Mouse (Mus musculus): ENCODE data around the gene Ccdc8.

Gene Ccdc8

DNA sequence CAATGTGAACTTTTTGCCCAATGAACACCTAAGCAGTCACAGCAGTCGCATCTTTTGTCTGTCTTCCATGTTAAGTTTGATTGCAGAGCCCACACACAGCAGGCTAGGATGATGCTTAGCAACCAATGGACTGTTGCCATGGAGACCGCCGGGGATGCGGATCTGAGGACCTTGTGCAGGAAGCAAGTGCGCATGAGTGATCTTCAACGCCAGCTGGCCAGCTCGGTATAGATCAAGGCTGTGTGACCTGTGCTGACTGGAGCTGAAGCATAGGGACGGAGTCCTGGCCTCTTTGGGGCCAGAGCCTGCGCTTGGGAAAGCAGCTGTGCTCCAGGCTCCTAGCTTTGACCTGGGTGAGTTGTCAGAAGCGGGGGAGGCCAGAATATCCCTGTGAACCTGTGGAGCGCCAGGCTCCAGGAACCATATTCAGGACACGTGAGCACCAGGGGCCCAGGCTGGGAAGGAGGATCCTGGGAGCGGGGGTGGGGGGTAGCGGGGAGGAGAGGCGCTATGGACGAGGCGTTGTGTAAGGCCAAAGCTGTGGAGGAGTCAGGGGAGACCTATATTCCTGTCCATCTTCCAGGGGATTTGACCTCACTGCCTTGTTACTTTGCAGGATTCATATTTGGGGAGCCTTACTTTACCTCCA is 32.8 kb upstream of the Ccdc8 start, which contains the start of gene Pnmal1:
Pnmal1 (plus strand) TSS at position 141 of the 649 bp plus-strand sequence.
- Histone ChIP-seq H3K9me3 (ENCODE audit: low read length) (no peaks in the 10 kb centered on the region), H3K4me1 (replicated peaks; ENCODE audit: low read depth, low read length) (peaks cover 21% of the 10 kb centered on the region), H3K36me3 (ENCODE audit: insufficient read depth, low read length) (no peaks in the 10 kb centered on the region), H3K27me3 (ENCODE audit: insufficient read depth, low read length) (peaks cover 21% of the 10 kb centered on the region), H3K4me3 (replicated peaks; ENCODE audit: low read length) (no peak within 1 kb of the TSS)
- TF ChIP-seq POU5F1 (IDR thresholded peaks at IDR 0.05; ENCODE audit: borderline replicate concordance, low read length) (no peak), CTCF (conservative IDR thresholded peaks at IDR 0.05; ENCODE audit: low read length) (no peak), NANOG (IDR thresholded peaks at IDR 0.05; ENCODE audit: borderline replicate concordance, low read length) (no peak)

DNA sequence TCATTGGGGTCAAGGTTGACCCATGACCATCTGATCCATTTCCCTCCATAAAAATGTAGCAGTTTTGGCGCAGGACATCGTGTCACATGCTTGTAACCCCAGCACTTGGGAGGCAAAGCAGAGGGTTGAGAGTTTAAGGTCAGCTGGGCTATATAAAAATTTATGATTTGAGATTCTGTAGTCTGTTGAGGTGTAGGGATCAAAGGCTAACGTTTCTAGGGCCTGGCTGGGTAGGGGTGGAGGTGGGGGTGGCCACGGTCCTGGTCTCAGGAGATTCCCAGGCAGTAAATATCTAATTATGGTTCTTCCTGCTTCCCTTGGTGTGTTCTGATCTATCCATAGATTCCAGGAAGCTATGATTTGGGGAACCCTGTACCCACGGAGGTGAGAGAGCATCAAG is 30.8 kb upstream of the Ccdc8 start:
- TF ChIP-seq POU5F1 (IDR thresholded peaks at IDR 0.05; ENCODE audit: borderline replicate concordance, low read length) (no peak), CTCF (conservative IDR thresholded peaks at IDR 0.05; ENCODE audit: low read length) (no peak), NANOG (IDR thresholded peaks at IDR 0.05; ENCODE audit: borderline replicate concordance, low read length) (no peak)
- peaks cover 21% of the 10 kb centered on the region for H3K27me3 ChIP-seq (ENCODE audit: insufficient read depth, low read length)
- no peaks in the 10 kb centered on the region for H3K36me3 ChIP-seq (ENCODE audit: insufficient read depth, low read length)
- H3K9me3 ChIP-seq (ENCODE audit: low read length): no peaks in the 10 kb centered on the region
- peaks cover 24% of the 10 kb centered on the region for H3K4me1 ChIP-seq (replicated peaks; ENCODE audit: low read depth, low read length)
- H3K4me3 ChIP-seq (replicated peaks; ENCODE audit: low read length): no peak overlapping the region

DNA sequence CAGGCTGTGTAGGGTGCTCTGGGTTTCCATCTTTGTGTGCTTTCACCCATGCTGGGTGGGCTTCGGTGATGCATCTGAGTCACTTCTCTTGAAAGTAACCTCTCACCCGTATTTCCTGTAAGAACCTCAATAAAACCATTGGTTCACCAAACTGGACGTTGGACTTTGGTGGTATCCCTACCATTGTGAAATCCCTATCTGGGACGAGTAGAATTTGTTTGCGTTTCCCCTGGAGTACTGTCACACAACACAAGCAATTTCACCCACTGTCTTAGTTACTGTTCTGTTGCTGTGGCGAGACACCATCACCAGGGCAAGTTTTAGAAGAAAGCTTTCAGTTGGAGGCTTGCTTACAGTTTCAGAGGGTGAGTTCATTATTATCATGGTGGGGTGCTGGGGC is 24.1 kb upstream of the Ccdc8 start:
- no peaks in the 10 kb centered on the region; the same call in 1 of the 2 replicates for H3K27me3 ChIP-seq (ENCODE audit: insufficient read depth, low read length)
- TF ChIP-seq CTCF (conservative IDR thresholded peaks at IDR 0.05; ENCODE audit: low read length) (no peak), POU5F1 (IDR thresholded peaks at IDR 0.05; ENCODE audit: borderline replicate concordance, low read length) (no peak), NANOG (IDR thresholded peaks at IDR 0.05; ENCODE audit: borderline replicate concordance, low read length) (no peak)

DNA sequence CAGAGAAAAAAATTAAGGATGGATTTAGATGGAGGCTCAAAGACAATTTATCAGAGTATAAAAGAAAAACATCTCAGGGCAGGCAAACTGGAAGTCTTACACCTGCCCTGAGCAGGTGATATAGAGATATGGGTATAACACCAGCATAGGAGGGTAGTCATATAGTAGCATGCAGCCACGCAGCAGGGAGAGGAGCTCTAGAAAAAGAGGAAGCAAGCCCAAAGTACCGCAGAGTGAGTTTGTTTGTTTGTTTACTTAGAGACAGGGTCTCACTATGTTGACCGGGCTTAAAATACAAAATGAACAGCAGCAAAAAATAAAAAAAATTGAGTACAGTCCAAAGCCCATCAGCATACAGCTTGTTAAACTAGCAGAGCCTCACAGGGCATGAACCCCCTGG is 21.3 kb upstream of the Ccdc8 start:
- Histone ChIP-seq H3K4me1 (replicated peaks; ENCODE audit: low read depth, low read length) (peaks cover 4% of the 10 kb centered on the region), H3K36me3 (ENCODE audit: insufficient read depth, low read length) (no peaks in the 10 kb centered on the region), H3K4me3 (replicated peaks; ENCODE audit: low read length) (no peak overlapping the region), H3K27me3 (ENCODE audit: insufficient read depth, low read length) (no peaks in the 10 kb centered on the region), H3K9me3 (ENCODE audit: low read length) (no peaks in the 10 kb centered on the region)
- TF ChIP-seq POU5F1 (IDR thresholded peaks at IDR 0.05; ENCODE audit: borderline replicate concordance, low read length) (no peak), CTCF (conservative IDR thresholded peaks at IDR 0.05; ENCODE audit: low read length) (no peak)

More for the DNA sequence above, 24.1 kb upstream of the Ccdc8 start:
- no peak overlapping the region for H3K4me3 ChIP-seq (replicated peaks; ENCODE audit: low read length)
- peaks cover 7% of the 10 kb centered on the region for H3K4me1 ChIP-seq (replicated peaks; ENCODE audit: low read depth, low read length)
- no peaks in the 10 kb centered on the region for H3K9me3 ChIP-seq (ENCODE audit: low read length)
- H3K36me3 ChIP-seq (ENCODE audit: insufficient read depth, low read length): no peaks in the 10 kb centered on the region

DNA sequence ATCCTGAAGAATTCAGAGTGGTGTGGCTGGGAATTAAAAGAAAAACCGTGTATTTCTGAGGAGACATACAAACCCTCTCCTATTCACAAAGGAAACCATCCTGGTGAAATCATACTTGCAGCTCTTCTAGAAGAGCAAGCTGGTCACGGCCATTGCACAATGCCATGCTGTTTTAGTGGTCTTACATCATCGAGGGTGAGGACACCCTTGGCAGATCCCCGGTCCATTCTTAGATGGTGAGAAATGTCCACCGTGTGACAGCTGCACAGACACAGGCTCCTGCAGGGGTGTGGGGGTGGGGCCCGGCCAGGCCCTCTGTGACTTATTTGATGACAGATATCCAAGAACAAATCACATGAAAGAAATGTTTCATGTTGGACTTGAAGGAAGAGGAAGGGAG is 18.5 kb upstream of the Ccdc8 start:
- Histone ChIP-seq H3K9me3 (ENCODE audit: low read length) (no peaks in the 10 kb centered on the region), H3K4me3 (replicated peaks; ENCODE audit: low read length) (no peak overlapping the region), H3K27me3 (ENCODE audit: insufficient read depth, low read length) (no peaks in the 10 kb centered on the region), H3K4me1 (replicated peaks; ENCODE audit: low read depth, low read length) (no peaks in the 10 kb centered on the region), H3K36me3 (ENCODE audit: insufficient read depth, low read length) (no peaks in the 10 kb centered on the region)
- TF ChIP-seq NANOG (IDR thresholded peaks at IDR 0.05; ENCODE audit: borderline replicate concordance, low read length) (no peak), CTCF (conservative IDR thresholded peaks at IDR 0.05; ENCODE audit: low read length) (no peak), POU5F1 (IDR thresholded peaks at IDR 0.05; ENCODE audit: borderline replicate concordance, low read length) (no peak)

DNA sequence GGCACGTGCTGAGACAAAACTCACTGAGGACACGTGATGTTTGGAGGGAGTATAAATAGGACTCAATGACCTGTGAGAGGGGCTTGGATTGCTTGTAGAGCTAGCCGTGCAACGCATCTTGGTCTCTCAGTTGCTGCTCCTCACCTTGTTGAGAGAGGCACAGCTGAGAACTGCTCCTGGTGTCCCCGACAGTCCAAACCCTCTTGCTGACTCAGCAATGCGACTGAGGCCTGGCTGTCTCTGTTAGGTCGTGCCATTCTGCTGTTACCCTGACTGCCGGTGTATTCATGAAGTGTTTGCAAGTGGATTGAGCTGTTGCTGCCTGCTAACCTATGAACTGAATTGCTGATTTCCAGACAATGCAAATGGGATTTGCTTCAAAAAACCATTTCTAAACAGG is 16.2 kb upstream of the Ccdc8 start:
- H3K4me1 ChIP-seq (replicated peaks; ENCODE audit: low read depth, low read length): peaks cover 9% of the 10 kb centered on the region

DNA sequence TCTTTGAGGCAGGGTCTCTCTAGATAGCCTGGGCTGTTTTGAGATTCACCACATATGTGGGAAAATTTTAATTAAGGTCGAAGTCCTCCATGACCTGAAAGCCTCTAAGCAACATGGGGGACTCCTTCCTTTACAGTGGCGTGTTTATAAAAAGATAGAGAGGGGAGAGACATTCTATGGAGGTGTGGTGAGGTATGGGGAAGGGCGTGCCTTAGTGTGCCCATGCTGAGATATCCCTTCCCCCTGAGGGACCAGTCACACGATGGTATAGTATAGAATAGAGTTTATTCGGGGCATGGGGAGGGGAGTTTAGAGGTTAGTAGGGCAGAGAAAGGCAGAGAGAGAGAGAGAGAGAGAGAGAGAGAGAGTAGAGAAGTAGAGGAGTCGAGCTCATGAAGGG is 14.3 kb upstream of the Ccdc8 start:
- Histone ChIP-seq H3K4me1 (replicated peaks; ENCODE audit: low read depth, low read length) (peaks cover 15% of the 10 kb centered on the region), H3K9me3 (ENCODE audit: low read length) (no peaks in the 10 kb centered on the region), H3K27me3 (ENCODE audit: insufficient read depth, low read length) (0 out of 2 replicates have a peak, but pooled peaks cover 2% of the 10 kb centered on the region), H3K36me3 (ENCODE audit: insufficient read depth, low read length) (no peaks in the 10 kb centered on the region), H3K4me3 (replicated peaks; ENCODE audit: low read length) (no peak overlapping the region)
- TF ChIP-seq NANOG (IDR thresholded peaks at IDR 0.05; ENCODE audit: borderline replicate concordance, low read length) (no peak), POU5F1 (IDR thresholded peaks at IDR 0.05; ENCODE audit: borderline replicate concordance, low read length) (no peak)

More for the DNA sequence above, 16.2 kb upstream of the Ccdc8 start:
- Histone ChIP-seq H3K4me3 (replicated peaks; ENCODE audit: low read length) (no peak overlapping the region), H3K27me3 (ENCODE audit: insufficient read depth, low read length) (0 out of 2 replicates have a peak, but pooled peaks cover 2% of the 10 kb centered on the region), H3K9me3 (ENCODE audit: low read length) (no peaks in the 10 kb centered on the region), H3K36me3 (ENCODE audit: insufficient read depth, low read length) (no peaks in the 10 kb centered on the region)
- TF ChIP-seq POU5F1 (IDR thresholded peaks at IDR 0.05; ENCODE audit: borderline replicate concordance, low read length): no peak
- no peak for TF ChIP-seq CTCF (conservative IDR thresholded peaks at IDR 0.05; ENCODE audit: low read length)
- TF ChIP-seq NANOG (IDR thresholded peaks at IDR 0.05; ENCODE audit: borderline replicate concordance, low read length): no peak

DNA sequence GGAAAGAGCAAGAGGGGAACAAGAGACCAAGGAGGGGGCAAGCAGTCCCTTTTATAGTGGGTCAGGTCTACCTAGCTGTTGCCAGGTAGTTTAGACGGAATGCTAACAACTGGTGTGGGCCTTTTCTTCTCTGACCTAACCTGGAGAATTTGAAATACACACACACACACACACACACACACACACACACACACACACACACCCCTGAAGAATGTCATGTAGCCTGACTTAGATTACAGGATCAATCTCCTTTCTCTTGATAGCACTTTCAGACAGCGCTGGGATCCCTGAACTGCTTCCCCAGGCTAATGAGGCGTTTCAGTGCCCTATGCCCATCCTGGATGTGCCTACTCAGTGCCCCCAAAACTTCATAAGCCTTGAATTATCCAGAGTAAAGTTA is 13.9 kb upstream of the Ccdc8 start:
- Histone ChIP-seq H3K4me1 (replicated peaks; ENCODE audit: low read depth, low read length) (peaks cover 19% of the 10 kb centered on the region), H3K27me3 (ENCODE audit: insufficient read depth, low read length) (peaks cover 3% of the 10 kb centered on the region; the same call in 1 of the 2 replicates), H3K9me3 (ENCODE audit: low read length) (no peaks in the 10 kb centered on the region), H3K4me3 (replicated peaks; ENCODE audit: low read length) (no peak overlapping the region), H3K36me3 (ENCODE audit: insufficient read depth, low read length) (no peaks in the 10 kb centered on the region)
- TF ChIP-seq CTCF (conservative IDR thresholded peaks at IDR 0.05; ENCODE audit: low read length): no peak
- no peak for TF ChIP-seq NANOG (IDR thresholded peaks at IDR 0.05; ENCODE audit: borderline replicate concordance, low read length)
- no peak for TF ChIP-seq POU5F1 (IDR thresholded peaks at IDR 0.05; ENCODE audit: borderline replicate concordance, low read length)

DNA sequence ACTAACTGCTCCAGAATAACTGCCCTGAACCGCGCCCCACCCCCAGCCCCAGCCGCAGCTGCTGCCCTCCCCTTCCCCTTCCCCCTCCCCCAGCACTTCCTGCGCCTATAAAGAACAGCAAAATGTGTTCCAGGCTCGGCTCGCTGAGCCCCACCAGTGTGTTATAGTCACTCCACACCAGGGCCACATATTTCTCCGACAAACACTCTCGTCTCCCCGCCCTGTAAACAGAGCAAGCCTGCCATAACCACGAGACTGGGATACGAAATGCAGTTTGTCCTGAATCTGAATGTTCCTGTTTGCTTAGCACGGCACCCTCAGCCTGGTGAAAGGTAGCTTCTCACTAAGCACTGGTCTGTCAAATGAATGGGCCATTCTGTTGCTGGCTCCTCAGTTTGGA is 12.2 kb upstream of the Ccdc8 start:
- no peak for TF ChIP-seq NANOG (IDR thresholded peaks at IDR 0.05; ENCODE audit: borderline replicate concordance, low read length)
- TF ChIP-seq POU5F1 (IDR thresholded peaks at IDR 0.05; ENCODE audit: borderline replicate concordance, low read length): no peak
- no peak for TF ChIP-seq CTCF (conservative IDR thresholded peaks at IDR 0.05; ENCODE audit: low read length)
- H3K27me3 ChIP-seq (ENCODE audit: insufficient read depth, low read length): peaks cover 8% of the 10 kb centered on the region; the same call in 1 of the 2 replicates
- peaks cover 23% of the 10 kb centered on the region for H3K4me1 ChIP-seq (replicated peaks; ENCODE audit: low read depth, low read length)
- H3K4me3 ChIP-seq (replicated peaks; ENCODE audit: low read length): peak overlapping the region; percentile 53; the same call in 1 of the 2 replicates
- no peaks in the 10 kb centered on the region for H3K9me3 ChIP-seq (ENCODE audit: low read length)
- no peaks in the 10 kb centered on the region for H3K36me3 ChIP-seq (ENCODE audit: insufficient read depth, low read length)
